Mouse (Mus musculus) retina, adult 2 months (tissue): ENCODE results near the gene Zmym2.
A peak's percentile ranks its signal among the peaks of the same experiment; 100 is the strongest.

Experiments used
- DNase-seq: peaks from one replicate; pipeline ENCODE4 v3.0.0-alpha.2; 2012; ENCODE audit warnings: low read depth, low spot score

Gene Zmym2

GRCm38 (mm10) chr14:56905696-56906095 is 19.2 kb downstream of the Zmym2 start:
- DNase-seq: no peak

GRCm38 (mm10) chr14:56918532-56918931 is 32.1 kb downstream of the Zmym2 start:
- DNase-seq: no peak

- DNase-seq: no peak
These were observed 49.0 kb downstream of the Zmym2 start for GRCm38 (mm10) chr14:56935481-56935880.

- DNase-seq: no peak
These were observed 53.5 kb downstream of the Zmym2 start for GRCm38 (mm10) chr14:56939903-56940302.

GRCm38 (mm10) chr14:56952928-56953327 is 66.5 kb downstream of the Zmym2 start:
- DNase-seq: no peak

GRCm38 (mm10) chr14:56954393-56954792 is 67.9 kb downstream of the Zmym2 start:
- no peak for DNase-seq

- DNase-seq: peak; percentile 8
These were observed 77.7 kb downstream of the Zmym2 start for GRCm38 (mm10) chr14:56963969-56964734.

- no peak for DNase-seq
These were observed 83.2 kb downstream of the Zmym2 start for GRCm38 (mm10) chr14:56969653-56970052.

GRCm38 (mm10) chr14:56970160-56970559 is 83.7 kb downstream of the Zmym2 start:
- DNase-seq: no peak

- no peak for DNase-seq
These were observed 91.7 kb downstream of the Zmym2 start for GRCm38 (mm10) chr14:56978045-56978655.

- no peak for DNase-seq
These were observed 102.2 kb downstream of the Zmym2 start for GRCm38 (mm10) chr14:56988621-56989020.
